Mouse (Mus musculus) kidney, adult 2 months (tissue): ENCODE measurements around the gene Klrb1c. TPM values are rescaled to one million over a fixed set of nuclear protein-coding genes. Genes with fewer than 3 reads are reported as not detected.
"Not testable (repeated sequence)": the region's sequence is repeated elsewhere in the genome, so short reads cannot be mapped to it uniquely, and the experiment has no call there.

ENCODE experiments used
- DNase-seq: peaks from one replicate; pipeline ENCODE4 v3.0.0; 2021
- H3K27ac ChIP-seq: fragments of 200-500 bp; 2 replicates; pipeline ENCODE4 v1.5.1; 2012; ENCODE audit warnings: low read depth, low read length, control low read depth, inconsistent platforms; ENCODE audit not compliant: insufficient read depth
- H3K27me3 ChIP-seq: fragments of 200-500 bp; replicated peaks from 2 replicates; pipeline ENCODE4 v1.6.1; 2012; ENCODE audit warnings: mild to moderate bottlenecking, moderate library complexity, low read length, inconsistent platforms; ENCODE audit not compliant: control insufficient read depth, insufficient read depth
- H3K36me3 ChIP-seq: fragments of 200-500 bp; 2 replicates; pipeline ENCODE4 v1.6.1; 2012; ENCODE audit warnings: mild to moderate bottlenecking, moderate library complexity, low read length, inconsistent platforms; ENCODE audit not compliant: control insufficient read depth, insufficient read depth
- H3K4me1 ChIP-seq: fragments of 200-500 bp; 2 replicates; pipeline ENCODE4 v1.6.1; 2011; ENCODE audit warnings: low read length; ENCODE audit not compliant: control insufficient read depth, insufficient read depth
- H3K4me3 ChIP-seq: fragments of 200-500 bp; 2 replicates; pipeline ENCODE4 v1.5.1; 2011; ENCODE audit warnings: mild to moderate bottlenecking, low read depth, low read length, control low read depth; ENCODE audit not compliant: insufficient read depth
- CTCF ChIP-seq: fragments of 200-500 bp; conservative IDR thresholded peaks from 2 replicates; pipeline ENCODE4 v1.5.1; 2011; ENCODE audit warnings: low read depth, mild to moderate bottlenecking, control low read depth, low read length, moderate library complexity, mixed read lengths; ENCODE audit not compliant: insufficient read depth, insufficient read length
- POLR2A ChIP-seq: fragments of 200-500 bp; IDR thresholded peaks from one replicate; pipeline ENCODE4 v1.6.1; 2011; ENCODE audit warnings: low read depth, low read length, control low read depth
- WGBS: fragments of 180-500 bp; shearing (Covaris S2); methylation state at CpG from one replicate; pipeline ENCODE4 v1.1.7; 2018; 5-methylcytosine and 5-hydroxymethylcytosine counted together
- polyA plus RNA-seq: library from polyadenylated mRNA; depleted of rRNA; stranded (reverse); fragments of >200 nt; gene quantifications from 2 replicates; pipeline ENCODE4 v1.2.3, GENCODE M21; 2012

Gene Klrb1c
- polyA plus RNA-seq, 1 experiment: 0.31 TPM

GRCm38 (mm10) chr6:128760416-128761143, 28.4 kb downstream of the Klrb1c start:
- WGBS: under 1% methylated on average over 44 of the region's 44 CpGs
- H3K4me3 ChIP-seq: peak overlapping the region; percentile 76
- not testable (repeated sequence) for H3K4me1 ChIP-seq, H3K36me3 ChIP-seq, H3K27me3 ChIP-seq
- peak overlapping the region; percentile 68; the same call in 1 of the 2 replicates for H3K27ac ChIP-seq
- TF ChIP-seq CTCF: peak; percentile 61
- peak; percentile 92 for DNase-seq

GRCm38 (mm10) chr6:128760016-128760415, 29.0 kb downstream of the Klrb1c start:
- H3K4me3 ChIP-seq: peak overlapping the region; percentile 76
- peak; percentile 94 for DNase-seq
- not testable (repeated sequence) for H3K27me3 ChIP-seq, H3K4me1 ChIP-seq, H3K36me3 ChIP-seq
- peak overlapping the region; percentile 68; the same call in 1 of the 2 replicates for H3K27ac ChIP-seq
- WGBS: under 1% methylated on average over 22 of the region's 22 CpGs

GRCm38 (mm10) chr6:128759221-128759950, 29.6 kb downstream of the Klrb1c start:
- no peaks in the 10 kb centered on the region for H3K36me3 ChIP-seq
- peaks cover 4% of the 10 kb centered on the region; the same call in 1 of the 2 replicates for H3K4me1 ChIP-seq
- no peak overlapping the region for H3K27ac ChIP-seq
- no peak for DNase-seq
- TF ChIP-seq POLR2A (no peak), CTCF (no peak)
- H3K27me3 ChIP-seq: no peaks in the 10 kb centered on the region
- no peak overlapping the region for H3K4me3 ChIP-seq
- 85% methylated on average over 5 of the region's 5 CpGs for WGBS

GRCm38 (mm10) chr6:128755402-128755763, 33.6 kb downstream of the Klrb1c start:
- DNase-seq, H3K4me3 ChIP-seq, H3K4me1 ChIP-seq, H3K27ac ChIP-seq, H3K27me3 ChIP-seq, H3K36me3 ChIP-seq: not testable (repeated sequence)
- WGBS: 54% methylated on average over 4 of the region's 4 CpGs

- 79% methylated on average over 12 of the region's 12 CpGs for WGBS
Observed at GRCm38 (mm10) chr6:128754748-128755401, 34.1 kb downstream of the Klrb1c start.

GRCm38 (mm10) chr6:128754265-128754664, 34.8 kb downstream of the Klrb1c start:
- not testable (repeated sequence) for H3K27me3 ChIP-seq, DNase-seq, H3K4me3 ChIP-seq, H3K4me1 ChIP-seq, H3K36me3 ChIP-seq, H3K27ac ChIP-seq
- 49% methylated on average over 10 of the region's 10 CpGs for WGBS

More at GRCm38 (mm10) chr6:128754748-128755401, 34.1 kb downstream of the Klrb1c start:
- H3K4me1 ChIP-seq, H3K4me3 ChIP-seq, H3K27me3 ChIP-seq, DNase-seq, H3K36me3 ChIP-seq, H3K27ac ChIP-seq: not testable (repeated sequence)

GRCm38 (mm10) chr6:128753610-128754224, 35.3 kb downstream of the Klrb1c start:
- not testable (repeated sequence) for H3K27ac ChIP-seq, H3K4me3 ChIP-seq, H3K36me3 ChIP-seq, H3K4me1 ChIP-seq, H3K27me3 ChIP-seq
- TF ChIP-seq CTCF: peak; percentile 69
- DNase-seq: peak; percentile 90
- 35% methylated on average over 8 of the region's 8 CpGs for WGBS

- H3K27me3 ChIP-seq, H3K27ac ChIP-seq, H3K4me1 ChIP-seq, H3K4me3 ChIP-seq, H3K36me3 ChIP-seq, DNase-seq: not testable (repeated sequence)
- 51% methylated on average over 6 of the region's 6 CpGs for WGBS
Observed at GRCm38 (mm10) chr6:128747006-128747405, 42.0 kb downstream of the Klrb1c start.
